Mouse (Mus musculus): Measurements from ENCODE around the gene Mlc1. TPM values are rescaled to one million over a fixed set of nuclear protein-coding genes. Genes with fewer than 3 reads are reported as not detected.

Gene Mlc1
- not detected in 2 replicates for polyA plus RNA-seq (2012; rRNA removed)

DNA sequence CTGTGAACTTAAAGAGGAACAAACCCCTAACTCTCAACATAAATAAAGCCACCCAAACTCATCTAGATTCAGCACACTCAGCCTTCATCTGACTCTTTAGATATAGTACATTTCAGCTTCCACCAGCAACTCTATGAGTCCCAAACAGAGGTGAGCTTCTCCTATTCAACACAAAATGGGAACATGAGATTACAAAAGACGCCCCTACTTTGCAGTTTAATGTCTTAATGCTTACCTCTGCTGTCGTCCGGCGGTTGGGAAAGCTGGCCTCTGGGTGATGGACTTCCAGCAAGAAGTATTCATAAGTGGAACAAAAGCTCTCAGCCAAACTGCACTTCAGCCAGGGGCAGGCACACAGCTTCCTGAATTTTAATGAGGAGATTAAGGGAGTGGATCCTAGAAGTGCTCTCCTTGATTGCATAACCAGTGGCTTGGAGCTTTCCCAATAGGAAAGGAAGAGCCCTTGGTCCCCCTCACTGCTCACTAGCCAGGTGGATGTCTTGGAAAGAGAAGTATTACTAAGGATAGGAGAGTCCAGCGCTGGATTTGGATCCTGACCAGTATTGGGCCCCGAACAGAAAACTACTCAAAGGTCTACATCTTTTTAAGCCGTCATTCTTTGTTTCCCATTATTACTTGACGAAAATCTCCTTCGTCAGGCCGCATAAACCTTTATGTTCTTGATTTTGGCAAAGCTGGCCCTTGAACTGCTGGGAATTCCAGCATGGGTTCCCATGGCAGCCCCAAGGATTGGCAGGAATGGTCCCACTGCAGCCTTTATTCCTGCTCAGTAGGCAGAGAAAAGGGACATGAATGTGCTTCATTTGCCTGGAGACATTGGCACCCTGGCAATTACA, at the start of gene Mlc1:
Gene Mlc1, minus strand, starts transcription at position 727 of the 857 bp plus-strand sequence.
- WGBS, result 76% methylated on average over 10 of the region's 10 CpGs
- Histone ChIP-seq H3K4me3 (ENCODE audit: insufficient read depth, low read depth, low read length) (no peak within 1 kb of the TSS), H3K27ac (ENCODE audit: insufficient read depth, low read depth, low read length) (no peak within 1 kb of the TSS), H3K27me3 (replicated peaks; ENCODE audit: control insufficient read depth, insufficient read depth, low read length) (no peaks in the 10 kb centered on the region), H3K36me3 (ENCODE audit: control insufficient read depth, insufficient read depth, low read length) (no peaks in the 10 kb centered on the region), H3K4me1 (ENCODE audit: control insufficient read depth, insufficient read depth, low read length) (no peaks in the 10 kb centered on the region)
- DNase-seq, result no peak
- TF ChIP-seq CTCF (conservative IDR thresholded peaks at IDR 0.05; ENCODE audit: insufficient read depth, insufficient read length, low read depth, low read length) (no peak), POLR2A (IDR thresholded peaks at IDR 0.05; ENCODE audit: low read depth, low read length) (no peak)

DNA sequence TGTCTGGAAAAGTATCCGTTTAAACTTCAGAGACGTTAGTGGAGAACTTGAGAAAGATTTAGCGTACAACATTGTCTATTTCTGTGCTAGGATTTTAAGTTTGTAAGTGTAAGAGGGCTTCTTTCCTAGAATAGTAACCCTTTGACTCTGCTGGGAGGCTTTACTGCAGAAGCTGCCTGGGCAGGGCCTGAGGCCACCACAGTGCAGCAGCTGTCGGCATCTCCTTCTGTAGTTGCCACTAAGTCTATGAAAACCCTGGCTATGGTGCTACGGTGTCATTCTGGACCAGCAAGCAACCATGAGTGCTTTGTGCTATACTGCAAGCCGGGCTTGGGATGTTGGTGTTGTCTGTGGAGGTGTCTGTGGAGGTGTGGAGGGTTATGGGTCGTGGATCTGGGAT, 41.7 kb upstream of the Mlc1 start:
- H3K4me3 ChIP-seq (ENCODE audit: insufficient read depth, low read depth, low read length), result no peak overlapping the region
- no peaks in the 10 kb centered on the region for H3K36me3 ChIP-seq (ENCODE audit: control insufficient read depth, insufficient read depth, low read length)
- H3K27me3 ChIP-seq (replicated peaks; ENCODE audit: control insufficient read depth, insufficient read depth, low read length), result no peaks in the 10 kb centered on the region
- no peak overlapping the region for H3K27ac ChIP-seq (ENCODE audit: insufficient read depth, low read depth, low read length)
- 84% methylated on average over 7 of the region's 7 CpGs for WGBS
- no peak for DNase-seq
- TF ChIP-seq POLR2A (IDR thresholded peaks at IDR 0.05; ENCODE audit: low read depth, low read length), result no peak
- TF ChIP-seq CTCF (conservative IDR thresholded peaks at IDR 0.05; ENCODE audit: insufficient read depth, insufficient read length, low read depth, low read length), result no peak
- H3K4me1 ChIP-seq (ENCODE audit: control insufficient read depth, insufficient read depth, low read length), result no peaks in the 10 kb centered on the region

GRCm38 (mm10) chr15:89020085-89020484, 41.3 kb upstream of the Mlc1 start:
- 78% methylated on average over 7 of the region's 7 CpGs for WGBS
- TF ChIP-seq POLR2A (IDR thresholded peaks at IDR 0.05; ENCODE audit: low read depth, low read length) (no peak), CTCF (conservative IDR thresholded peaks at IDR 0.05; ENCODE audit: insufficient read depth, insufficient read length, low read depth, low read length) (no peak)

DNA sequence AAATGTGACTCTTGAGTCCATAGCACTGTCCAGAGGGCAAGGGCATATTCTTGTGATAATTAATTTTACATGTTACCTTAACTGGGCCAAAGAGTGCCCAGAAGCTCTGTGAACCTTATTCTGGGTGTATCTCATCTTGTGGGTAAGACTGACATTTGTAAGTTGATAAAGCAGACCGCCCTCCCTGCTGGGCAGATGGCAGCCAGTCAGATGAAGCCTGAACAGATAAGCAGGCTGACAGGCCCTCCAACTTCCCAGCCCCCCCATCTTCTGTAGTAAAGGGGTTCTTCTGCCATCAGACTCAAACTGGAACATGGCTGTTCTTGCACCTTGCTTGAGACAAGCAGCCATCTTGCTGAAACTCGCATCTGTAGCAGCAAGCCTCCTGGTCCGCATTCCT, 37.9 kb upstream of the Mlc1 start:
- Histone ChIP-seq H3K4me1 (ENCODE audit: control insufficient read depth, insufficient read depth, low read length) (no peaks in the 10 kb centered on the region), H3K27ac (ENCODE audit: insufficient read depth, low read depth, low read length) (no peak overlapping the region), H3K27me3 (replicated peaks; ENCODE audit: control insufficient read depth, insufficient read depth, low read length) (no peaks in the 10 kb centered on the region), H3K36me3 (ENCODE audit: control insufficient read depth, insufficient read depth, low read length) (no peaks in the 10 kb centered on the region), H3K4me3 (ENCODE audit: insufficient read depth, low read depth, low read length) (no peak overlapping the region)
- no peak for DNase-seq
- no peak for TF ChIP-seq POLR2A (IDR thresholded peaks at IDR 0.05; ENCODE audit: low read depth, low read length)
- no peak for TF ChIP-seq CTCF (conservative IDR thresholded peaks at IDR 0.05; ENCODE audit: insufficient read depth, insufficient read length, low read depth, low read length)
- 88% methylated on average over 3 of the region's 3 CpGs for WGBS

More at GRCm38 (mm10) chr15:89020085-89020484, 41.3 kb upstream of the Mlc1 start:
- Histone ChIP-seq H3K27me3 (replicated peaks; ENCODE audit: control insufficient read depth, insufficient read depth, low read length) (no peaks in the 10 kb centered on the region), H3K27ac (ENCODE audit: insufficient read depth, low read depth, low read length) (no peak overlapping the region), H3K4me1 (ENCODE audit: control insufficient read depth, insufficient read depth, low read length) (no peaks in the 10 kb centered on the region), H3K36me3 (ENCODE audit: control insufficient read depth, insufficient read depth, low read length) (no peaks in the 10 kb centered on the region), H3K4me3 (ENCODE audit: insufficient read depth, low read depth, low read length) (no peak overlapping the region)
- no peak for DNase-seq

- WGBS, result 85% methylated on average over 5 of the region's 5 CpGs
- TF ChIP-seq POLR2A (IDR thresholded peaks at IDR 0.05; ENCODE audit: low read depth, low read length) (no peak), CTCF (conservative IDR thresholded peaks at IDR 0.05; ENCODE audit: insufficient read depth, insufficient read length, low read depth, low read length) (no peak)
- H3K27me3 ChIP-seq (replicated peaks; ENCODE audit: control insufficient read depth, insufficient read depth, low read length), result no peaks in the 10 kb centered on the region
- H3K36me3 ChIP-seq (ENCODE audit: control insufficient read depth, insufficient read depth, low read length), result no peaks in the 10 kb centered on the region
- no peak overlapping the region for H3K27ac ChIP-seq (ENCODE audit: insufficient read depth, low read depth, low read length)
- DNase-seq, result no peak
- no peaks in the 10 kb centered on the region for H3K4me1 ChIP-seq (ENCODE audit: control insufficient read depth, insufficient read depth, low read length)
- H3K4me3 ChIP-seq (ENCODE audit: insufficient read depth, low read depth, low read length), result no peak overlapping the region
Measured at GRCm38 (mm10) chr15:89007781-89008180, 29.0 kb upstream of the Mlc1 start.

DNA sequence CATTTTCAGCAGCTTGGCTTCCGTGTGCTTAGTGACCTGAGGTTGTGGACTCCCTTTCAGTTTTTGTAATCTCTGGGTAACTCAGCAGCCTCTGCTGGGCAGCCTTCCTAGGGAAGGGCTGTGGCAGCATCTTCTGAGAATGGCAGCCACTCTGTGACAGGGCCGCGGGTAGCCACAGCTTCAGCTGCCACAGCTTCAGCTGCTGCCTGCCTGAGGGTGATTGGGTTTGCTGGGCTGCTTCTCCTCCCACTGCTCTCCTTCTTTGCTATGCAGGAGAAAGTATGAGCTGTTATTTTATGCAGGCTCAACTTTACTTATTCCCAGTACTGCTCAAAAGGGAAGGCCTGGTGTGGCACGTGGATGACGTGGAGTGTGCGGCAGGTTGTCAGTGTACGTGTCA, 28.2 kb upstream of the Mlc1 start:
- DNase-seq, result no peak
- 86% methylated on average over 7 of the region's 7 CpGs for WGBS
- H3K27me3 ChIP-seq (replicated peaks; ENCODE audit: control insufficient read depth, insufficient read depth, low read length), result no peaks in the 10 kb centered on the region

DNA sequence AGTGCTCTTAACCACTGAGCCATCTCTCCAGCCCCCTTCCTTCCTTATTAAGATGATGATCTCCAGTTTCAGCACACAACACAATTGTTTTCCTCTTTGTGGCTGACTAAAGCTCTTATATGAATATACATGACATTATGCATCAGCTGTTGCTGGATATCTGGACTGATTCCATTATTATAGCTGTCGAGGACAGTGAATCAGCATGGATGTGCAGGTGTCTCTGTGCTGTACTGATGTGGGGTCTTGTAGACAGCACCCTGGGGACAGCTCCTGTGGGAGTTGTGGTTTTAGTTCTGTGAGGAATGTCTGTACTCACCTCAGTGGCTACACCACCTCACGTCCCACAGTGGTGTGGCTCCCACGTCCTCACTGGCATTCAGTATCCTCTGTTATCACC, 22.4 kb upstream of the Mlc1 start:
- TF ChIP-seq CTCF (conservative IDR thresholded peaks at IDR 0.05; ENCODE audit: insufficient read depth, insufficient read length, low read depth, low read length), result no peak
- no peak for TF ChIP-seq POLR2A (IDR thresholded peaks at IDR 0.05; ENCODE audit: low read depth, low read length)
- Histone ChIP-seq H3K4me3 (ENCODE audit: insufficient read depth, low read depth, low read length) (no peak overlapping the region), H3K27me3 (replicated peaks; ENCODE audit: control insufficient read depth, insufficient read depth, low read length) (no peaks in the 10 kb centered on the region), H3K36me3 (ENCODE audit: control insufficient read depth, insufficient read depth, low read length) (no peaks in the 10 kb centered on the region), H3K27ac (ENCODE audit: insufficient read depth, low read depth, low read length) (no peak overlapping the region), H3K4me1 (ENCODE audit: control insufficient read depth, insufficient read depth, low read length) (no peaks in the 10 kb centered on the region)
- 70% methylated on average over 3 of the region's 3 CpGs for whole genome bisulfite sequencing
- DNase-seq, result no peak

More for the DNA sequence above, 28.2 kb upstream of the Mlc1 start:
- no peaks in the 10 kb centered on the region for H3K36me3 ChIP-seq (ENCODE audit: control insufficient read depth, insufficient read depth, low read length)
- H3K4me1 ChIP-seq (ENCODE audit: control insufficient read depth, insufficient read depth, low read length), result no peaks in the 10 kb centered on the region
- H3K27ac ChIP-seq (ENCODE audit: insufficient read depth, low read depth, low read length), result no peak overlapping the region
- TF ChIP-seq CTCF (conservative IDR thresholded peaks at IDR 0.05; ENCODE audit: insufficient read depth, insufficient read length, low read depth, low read length) (no peak), POLR2A (IDR thresholded peaks at IDR 0.05; ENCODE audit: low read depth, low read length) (no peak)
- no peak overlapping the region for H3K4me3 ChIP-seq (ENCODE audit: insufficient read depth, low read depth, low read length)
